Mouse (Mus musculus) lung, embryonic 15.5 days (tissue): ENCODE data around the gene Slc7a11. TPM values are rescaled to one million over a fixed set of nuclear protein-coding genes. Genes with fewer than 3 reads are reported as not detected.

Source experiments
- ATAC-seq: fragments of 200-750 bp; cut with Nextera tagmentation; 2 replicates; pipeline ENCODE4 v1.8.0; 2017; ENCODE audit warnings: moderate number of reproducible peaks, borderline replicate concordance; ENCODE audit not compliant: low FRiP score, low TSS enrichment; ENCODE audit errors: extremely low read depth
- H3K27ac ChIP-seq: fragments of 300-500 bp; sonication (generic); 2 replicates; pipeline ENCODE4 v1.5.1; 2015; ENCODE audit warnings: moderate library complexity, mild to moderate bottlenecking, inconsistent platforms
- H3K27me3 ChIP-seq: fragments of 300-500 bp; sonication (generic); 2 replicates; pipeline ENCODE4 v1.6.1; 2015; ENCODE audit warnings: inconsistent platforms
- H3K36me3 ChIP-seq: fragments of 300-500 bp; sonication (generic); 2 replicates; pipeline ENCODE4 v1.6.1; 2015; ENCODE audit warnings: inconsistent platforms
- H3K4me1 ChIP-seq: fragments of 300-500 bp; sonication (generic); 2 replicates; pipeline ENCODE4 v1.6.1; 2015; ENCODE audit warnings: inconsistent platforms
- H3K4me2 ChIP-seq: fragments of 300-500 bp; sonication (generic); 2 replicates; pipeline ENCODE4 v1.6.1; 2015; ENCODE audit warnings: inconsistent platforms, mild to moderate bottlenecking, moderate library complexity
- H3K4me3 ChIP-seq: fragments of 300-500 bp; sonication (generic); 2 replicates; pipeline ENCODE4 v1.5.1; 2015; ENCODE audit warnings: mild to moderate bottlenecking, inconsistent platforms
- H3K9ac ChIP-seq: fragments of 300-500 bp; sonication (generic); 2 replicates; pipeline ENCODE4 v1.6.1; 2015; ENCODE audit warnings: inconsistent platforms
- H3K9me3 ChIP-seq: fragments of 300-500 bp; sonication (generic); 2 replicates; pipeline ENCODE4 v1.6.1; 2016; ENCODE audit warnings: inconsistent platforms
- WGBS: fragments of 180-500 bp; shearing (Covaris S2); methylation state at CpG from one replicate; pipeline ENCODE4 v1.1.7; 2015; 5-methylcytosine and 5-hydroxymethylcytosine counted together
- polyA plus RNA-seq: library from polyadenylated mRNA; unstranded; fragments of >200 nt; fragmentation: Nextera tagmentation; extraction: Ambion mirVana; gene quantifications from 2 replicates; pipeline ENCODE4 v1.2.1, GENCODE M21; 2015

The Slc7a11 gene
- polyA plus RNA-seq, 1 experiment from 2014 or later: 0.15 TPM

- ATAC-seq: no peak
Measured at GRCm38 (mm10) chr3:50003970-50004683, 439.3 kb downstream of the Slc7a11 start.

GRCm38 (mm10) chr3:50002067-50002466 is 441.3 kb downstream of the Slc7a11 start:
- Histone ChIP-seq H3K4me2 (no peak overlapping the region), H3K9ac (no peak overlapping the region), H3K4me1 (0 out of 2 replicates have a peak, but pooled peaks cover 3% of the 10 kb centered on the region), H3K27ac (no peak overlapping the region), H3K9me3 (no peaks in the 10 kb centered on the region), H3K4me3 (no peak overlapping the region), H3K27me3 (no peaks in the 10 kb centered on the region), H3K36me3 (no peaks in the 10 kb centered on the region)
- no peak for ATAC-seq

More at GRCm38 (mm10) chr3:50003970-50004683, 439.3 kb downstream of the Slc7a11 start:
- Histone ChIP-seq H3K27ac (no peak overlapping the region), H3K9me3 (no peaks in the 10 kb centered on the region), H3K4me1 (0 out of 2 replicates have a peak, but pooled peaks cover 3% of the 10 kb centered on the region), H3K9ac (no peak overlapping the region), H3K4me2 (no peak overlapping the region), H3K27me3 (no peaks in the 10 kb centered on the region), H3K36me3 (no peaks in the 10 kb centered on the region), H3K4me3 (no peak overlapping the region)
- WGBS: 26% methylated on average over 5 of the region's 5 CpGs

GRCm38 (mm10) chr3:50001635-50002034 is 441.8 kb downstream of the Slc7a11 start:
- no peaks in the 10 kb centered on the region for H3K36me3 ChIP-seq
- no peak overlapping the region for H3K4me2 ChIP-seq
- no peaks in the 10 kb centered on the region for H3K9me3 ChIP-seq
- 50% methylated on average over 1 of the region's 1 CpGs for WGBS
- no peak overlapping the region for H3K4me3 ChIP-seq
- H3K27ac ChIP-seq: no peak overlapping the region
- no peak overlapping the region for H3K9ac ChIP-seq
- no peaks in the 10 kb centered on the region for H3K27me3 ChIP-seq
- 0 out of 2 replicates have a peak, but pooled peaks cover 3% of the 10 kb centered on the region for H3K4me1 ChIP-seq
- ATAC-seq: no peak

- 3% methylated on average over 1 of the region's 1 CpGs for WGBS
- peak; percentile 74 for ATAC-seq
- H3K27ac ChIP-seq: no peak overlapping the region
- no peak overlapping the region for H3K4me2 ChIP-seq
- peaks cover 6% of the 10 kb centered on the region; the same call in 1 of the 2 replicates for H3K4me1 ChIP-seq
- H3K36me3 ChIP-seq: no peaks in the 10 kb centered on the region
- no peaks in the 10 kb centered on the region for H3K27me3 ChIP-seq
- no peak overlapping the region for H3K4me3 ChIP-seq
- H3K9ac ChIP-seq: no peak overlapping the region
- no peaks in the 10 kb centered on the region for H3K9me3 ChIP-seq
Measured at GRCm38 (mm10) chr3:49992891-49993290, 450.5 kb downstream of the Slc7a11 start.

- ATAC-seq: no peak
Measured at GRCm38 (mm10) chr3:49987236-49987635, 456.2 kb downstream of the Slc7a11 start.

GRCm38 (mm10) chr3:49984795-49985194 is 458.6 kb downstream of the Slc7a11 start:
- H3K27ac ChIP-seq: no peak overlapping the region
- H3K27me3 ChIP-seq: no peaks in the 10 kb centered on the region
- no peaks in the 10 kb centered on the region for H3K9me3 ChIP-seq
- no peak for ATAC-seq
- no peaks in the 10 kb centered on the region for H3K36me3 ChIP-seq
- H3K4me2 ChIP-seq: no peak overlapping the region
- H3K9ac ChIP-seq: no peak overlapping the region
- H3K4me1 ChIP-seq: no peaks in the 10 kb centered on the region
- no peak overlapping the region for H3K4me3 ChIP-seq
- WGBS: 25% methylated on average over 3 of the region's 3 CpGs

More at GRCm38 (mm10) chr3:49987236-49987635, 456.2 kb downstream of the Slc7a11 start:
- Histone ChIP-seq H3K4me1 (0 out of 2 replicates have a peak, but pooled peaks cover 1% of the 10 kb centered on the region), H3K27me3 (no peaks in the 10 kb centered on the region), H3K4me2 (no peak overlapping the region), H3K27ac (no peak overlapping the region), H3K4me3 (no peak overlapping the region), H3K9ac (no peak overlapping the region), H3K9me3 (no peaks in the 10 kb centered on the region), H3K36me3 (no peaks in the 10 kb centered on the region)
- 68% methylated on average over 2 of the region's 2 CpGs for WGBS

GRCm38 (mm10) chr3:49983429-49984268 is 459.8 kb downstream of the Slc7a11 start:
- Histone ChIP-seq H3K4me3 (no peak overlapping the region), H3K4me2 (no peak overlapping the region), H3K27me3 (no peaks in the 10 kb centered on the region), H3K9ac (no peak overlapping the region), H3K4me1 (no peaks in the 10 kb centered on the region), H3K9me3 (no peaks in the 10 kb centered on the region), H3K27ac (no peak overlapping the region), H3K36me3 (no peaks in the 10 kb centered on the region)
- 82% methylated on average over 4 of the region's 4 CpGs for WGBS
- no peak for ATAC-seq

- H3K9ac ChIP-seq: no peak overlapping the region
- 92% methylated on average over 3 of the region's 3 CpGs for WGBS
- H3K4me2 ChIP-seq: no peak overlapping the region
- no peak overlapping the region for H3K27ac ChIP-seq
- H3K36me3 ChIP-seq: no peaks in the 10 kb centered on the region
- no peak for ATAC-seq
- H3K4me1 ChIP-seq: no peaks in the 10 kb centered on the region
- H3K9me3 ChIP-seq: no peaks in the 10 kb centered on the region
- no peak overlapping the region for H3K4me3 ChIP-seq
- no peaks in the 10 kb centered on the region for H3K27me3 ChIP-seq
Measured at GRCm38 (mm10) chr3:49973994-49974393, 469.4 kb downstream of the Slc7a11 start.

- 78% methylated on average over 2 of the region's 2 CpGs for WGBS
- H3K27ac ChIP-seq: no peak overlapping the region
Measured at GRCm38 (mm10) chr3:49965569-49965968, 477.8 kb downstream of the Slc7a11 start.

GRCm38 (mm10) chr3:49960581-49960980 is 482.8 kb downstream of the Slc7a11 start:
- no peaks in the 10 kb centered on the region for H3K36me3 ChIP-seq
- ATAC-seq: no peak
- H3K27ac ChIP-seq: no peak overlapping the region
- no peaks in the 10 kb centered on the region for H3K9me3 ChIP-seq
- H3K9ac ChIP-seq: no peak overlapping the region
- H3K27me3 ChIP-seq: no peaks in the 10 kb centered on the region
- WGBS: 85% methylated on average over 2 of the region's 2 CpGs
- H3K4me1 ChIP-seq: no peaks in the 10 kb centered on the region
- H3K4me2 ChIP-seq: no peak overlapping the region
- no peak overlapping the region for H3K4me3 ChIP-seq

More at GRCm38 (mm10) chr3:49965569-49965968, 477.8 kb downstream of the Slc7a11 start:
- Histone ChIP-seq H3K4me3 (no peak overlapping the region), H3K27me3 (no peaks in the 10 kb centered on the region), H3K9ac (no peak overlapping the region), H3K36me3 (no peaks in the 10 kb centered on the region), H3K4me2 (no peak overlapping the region), H3K4me1 (no peaks in the 10 kb centered on the region), H3K9me3 (no peaks in the 10 kb centered on the region)
- ATAC-seq: no peak

GRCm38 (mm10) chr3:49946845-49947244 is 496.6 kb downstream of the Slc7a11 start:
- Histone ChIP-seq H3K9ac (no peak overlapping the region), H3K4me2 (no peak overlapping the region), H3K27ac (no peak overlapping the region), H3K36me3 (no peaks in the 10 kb centered on the region), H3K4me3 (no peak overlapping the region), H3K4me1 (peaks cover 8% of the 10 kb centered on the region), H3K27me3 (no peaks in the 10 kb centered on the region), H3K9me3 (no peaks in the 10 kb centered on the region)
- peak; percentile 84 for ATAC-seq
- 10% methylated on average over 2 of the region's 2 CpGs for WGBS

GRCm38 (mm10) chr3:49944783-49945182 is 498.6 kb downstream of the Slc7a11 start:
- peak; percentile 90; the same call in 1 of the 2 replicates for ATAC-seq
- 20% methylated on average over 5 of the region's 5 CpGs for WGBS
- Histone ChIP-seq H3K4me3 (no peak overlapping the region), H3K4me1 (peaks cover 8% of the 10 kb centered on the region), H3K4me2 (no peak overlapping the region), H3K27me3 (no peaks in the 10 kb centered on the region), H3K9ac (no peak overlapping the region), H3K9me3 (no peaks in the 10 kb centered on the region), H3K36me3 (no peaks in the 10 kb centered on the region), H3K27ac (peak overlapping the region; percentile 70)
